ENCODE assay signal across 20 mouse cellular contexts in the genomic region with DNA sequence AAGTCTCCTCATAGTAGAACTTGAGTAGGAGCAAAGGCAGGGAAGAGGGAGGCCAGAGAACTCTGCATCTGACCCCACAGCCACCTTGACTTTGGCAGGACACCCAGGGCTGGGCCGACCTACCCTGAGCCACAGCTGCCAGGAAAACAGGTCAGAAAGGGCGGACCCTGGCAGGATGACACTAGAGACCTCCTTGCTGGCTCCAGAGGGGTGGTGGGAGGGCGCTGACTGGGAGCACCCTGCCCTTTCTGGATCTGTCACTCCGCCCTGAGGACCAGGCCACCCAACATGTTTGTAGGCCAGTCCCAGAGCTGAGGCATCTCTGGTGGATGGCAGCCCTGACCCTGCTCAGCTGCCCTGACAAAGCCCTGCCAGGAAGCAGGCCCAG. TPM values are rescaled to one million over a fixed set of nuclear protein-coding genes. Genes with fewer than 3 reads are reported as not detected.
DNase-seq lines count a peak whose midpoint lies in the region; ATAC-seq lines count a peak whose summit lies in the region.
"Had no signal": no experiment of that assay in that cellular context is flagged by ENCODE, and none has a peak within 500 bp of the region (broad histone marks: within the 10 kb centered on the region; RNA-seq: fewer than 3 reads in every experiment).

No protein-coding gene starts in this region.

- no peak overlapping the region for H3K4me3 ChIP-seq in heart, embryonic 12.5 days
- no peak overlapping the region for H3K4me3 ChIP-seq in heart, embryonic 11.5 days (ENCODE audit: low read depth, low read length)
- H3K4me3 ChIP-seq in liver, embryonic 12.5 days = no peak overlapping the region
- H3K4me3 ChIP-seq: embryonic facial prominence, embryonic 13.5 days; heart, embryonic 13.5 days; myocyte; neural tube, embryonic 15.5 days; stomach, embryonic 15.5 days had no signal

- no peaks in the 10 kb centered on the region for H3K9me3 ChIP-seq in heart, embryonic 12.5 days (replicated peaks)
- no peaks in the 10 kb centered on the region for H3K9me3 ChIP-seq in heart, embryonic 11.5 days (replicated peaks; ENCODE audit: control insufficient read depth, low read length)
- H3K9me3 ChIP-seq in liver, embryonic 12.5 days (replicated peaks) = no peaks in the 10 kb centered on the region
- H3K9me3 ChIP-seq: embryonic facial prominence, embryonic 13.5 days; G1E; heart, embryonic 13.5 days; neural tube, embryonic 15.5 days; stomach, embryonic 15.5 days had no signal

- ATAC-seq in heart, embryonic 12.5 days (ENCODE audit: insufficient number of reproducible peaks, low FRiP score) = no peak
- ATAC-seq in heart, embryonic 11.5 days (replicated peaks; ENCODE audit: insufficient number of reproducible peaks, low FRiP score, low TSS enrichment) = no peak
- ATAC-seq in liver, embryonic 12.5 days = no peak
- ATAC-seq: CD4-positive, CD25-positive, alpha-beta regulatory T cell, adult 4 months; forebrain, embryonic 16.5 days; hindbrain, embryonic 16.5 days had no signal

- peak; percentile 36 for DNase-seq in adrenal gland, adult 2 months
- DNase-seq in adrenal gland, adult 8-10 months = no peak
- no peak for DNase-seq in liver
- no peak for DNase-seq in embryo, embryonic 10.5 days (ENCODE audit: low spot score)
- no peak for DNase-seq in right cerebral cortex, postnatal 14 days
- DNase-seq: heart, postnatal 4 days; midbrain, embryonic 14.5 days; spleen, adult 18-20 months had no signal

- no peak overlapping the region for H3K27ac ChIP-seq in heart, embryonic 12.5 days (ENCODE audit: poor library complexity, severe bottlenecking)
- no peak overlapping the region for H3K27ac ChIP-seq in heart, embryonic 11.5 days (ENCODE audit: low read depth, low read length)
- H3K27ac ChIP-seq in liver, embryonic 12.5 days = 0 out of 2 replicates have a peak overlapping the region, but pooled peaks have one; percentile 8
- H3K27ac ChIP-seq: embryonic facial prominence, embryonic 13.5 days; heart, embryonic 13.5 days; neural tube, embryonic 15.5 days; stomach, embryonic 15.5 days had no signal

- WGBS in heart, embryonic 12.5 days = 83% methylated on average over 4 of the region's 4 CpGs
- 78% methylated on average over 4 of the region's 4 CpGs for WGBS in heart, embryonic 11.5 days (ENCODE audit: insufficient replicate concordance)
- 63% methylated on average over 4 of the region's 4 CpGs for WGBS in liver, embryonic 12.5 days (ENCODE audit: insufficient replicate concordance)

- no peaks in the 10 kb centered on the region for H3K27me3 ChIP-seq in heart, embryonic 12.5 days (replicated peaks)
- H3K27me3 ChIP-seq in heart, embryonic 11.5 days (ENCODE audit: control insufficient read depth, insufficient read depth, low read length) = no peaks in the 10 kb centered on the region
- H3K27me3 ChIP-seq in liver, embryonic 12.5 days (replicated peaks) = peaks cover 32% of the 10 kb centered on the region
- H3K27me3 ChIP-seq: embryonic facial prominence, embryonic 13.5 days; heart, embryonic 13.5 days; neural tube, embryonic 15.5 days; stomach, embryonic 15.5 days had no signal

- H3K36me3 ChIP-seq in heart, embryonic 12.5 days = no peaks in the 10 kb centered on the region
- H3K36me3 ChIP-seq in heart, embryonic 11.5 days (ENCODE audit: control insufficient read depth, insufficient read depth, low read length) = no peaks in the 10 kb centered on the region
- no peaks in the 10 kb centered on the region for H3K36me3 ChIP-seq in liver, embryonic 12.5 days
- H3K36me3 ChIP-seq: embryonic facial prominence, embryonic 13.5 days; G1E; heart, embryonic 13.5 days; neural tube, embryonic 15.5 days; stomach, embryonic 15.5 days had no signal

- no peak overlapping the region for H3K4me2 ChIP-seq in heart, embryonic 12.5 days
- H3K4me2 ChIP-seq in heart, embryonic 11.5 days = no peak overlapping the region
- H3K4me2 ChIP-seq in liver, embryonic 12.5 days = no peak overlapping the region
- H3K4me2 ChIP-seq: embryonic facial prominence, embryonic 13.5 days; heart, embryonic 13.5 days; neural tube, embryonic 15.5 days; stomach, embryonic 15.5 days had no signal

- H3K4me1 ChIP-seq in heart, embryonic 12.5 days (replicated peaks) = peaks cover 31% of the 10 kb centered on the region
- H3K4me1 ChIP-seq in heart, embryonic 11.5 days (ENCODE audit: control insufficient read depth, insufficient read depth, low read length) = peaks cover 15% of the 10 kb centered on the region; the same call in 1 of the 2 replicates
- peaks cover 75% of the 10 kb centered on the region for H3K4me1 ChIP-seq in liver, embryonic 12.5 days
- H3K4me1 ChIP-seq: embryonic facial prominence, embryonic 13.5 days; neural tube, embryonic 15.5 days had no signal

- peak overlapping the region; percentile 40; the same call in 1 of the 2 replicates for H3K9ac ChIP-seq in heart, embryonic 12.5 days
- H3K9ac ChIP-seq in heart, embryonic 11.5 days (ENCODE audit: low read depth, low read length) = no peak overlapping the region
- H3K9ac ChIP-seq in liver, embryonic 12.5 days = peak overlapping the region; percentile 30; the same call in 1 of the 2 replicates
- H3K9ac ChIP-seq: embryonic facial prominence, embryonic 13.5 days; heart, embryonic 13.5 days; neural tube, embryonic 15.5 days; stomach, embryonic 15.5 days had no signal

RNA-seq across cellular contexts. Expression of a gene that starts 19.4 kb away (rescaled TPM):
- total RNA-seq in adrenal gland, adult 2 months (2021) = 10 to 100 TPM; 21.9 to 27.5 TPM
- 64.9 and 70.9 TPM in 2 replicates for polyA plus RNA-seq in adrenal gland, adult 2 months (2012; rRNA removed)
- 10 to 100 TPM; 21.6 to 34.1 (median 27.6) TPM for total RNA-seq in adrenal gland, adult 8-10 months (2022)
- 21.0 and 21.3 TPM in 2 replicates for polyA plus RNA-seq in heart, embryonic 12.5 days (2016; fragmentation: Nextera tagmentation; extraction: Ambion mirVana)
- polyA plus RNA-seq in heart, embryonic 11.5 days (2014; fragmentation: Nextera tagmentation; extraction: Ambion mirVana) = 20.0 and 20.1 TPM in 2 replicates
- polyA plus RNA-seq in liver, embryonic 12.5 days (2016; fragmentation: Nextera tagmentation; extraction: Ambion mirVana) = 23.7 and 26.8 TPM in 2 replicates

RNA-seq across cellular contexts. Expression of a gene that starts 33.3 kb away (rescaled TPM):
- 10 to 100 TPM; 64.4 to 83.5 TPM for total RNA-seq in adrenal gland, adult 2 months (2021)
- 13.7 and 13.9 TPM in 2 replicates for polyA plus RNA-seq in adrenal gland, adult 2 months (2012; rRNA removed)
- 10 to 100 TPM; 64.5 to 98.4 (median 79.4) TPM for total RNA-seq in adrenal gland, adult 8-10 months (2022)
- 35.1 and 37.2 TPM in 2 replicates for polyA plus RNA-seq in heart, embryonic 12.5 days (2016; fragmentation: Nextera tagmentation; extraction: Ambion mirVana)
- 27.8 and 32.0 TPM in 2 replicates for polyA plus RNA-seq in heart, embryonic 11.5 days (2014; fragmentation: Nextera tagmentation; extraction: Ambion mirVana)
- 28.2 and 28.5 TPM in 2 replicates for polyA plus RNA-seq in liver, embryonic 12.5 days (2016; fragmentation: Nextera tagmentation; extraction: Ambion mirVana)
